Mouse (Mus musculus) MEL (cell line): ENCODE results near the gene Ercc6l2. TPM values are rescaled to one million over a fixed set of nuclear protein-coding genes. Genes with fewer than 3 reads are reported as not detected.
A peak's percentile ranks its signal among the peaks of the same experiment; 100 is the strongest.

ENCODE experiments used
- DNase-seq: peaks from one replicate; pipeline ENCODE4 v3.0.0; 2011; ENCODE audit warnings: low read depth, low spot score
- H3K27ac ChIP-seq: 2 replicates; pipeline ENCODE4 v1.5.1; 2012; ENCODE audit warnings: low read depth, mild to moderate bottlenecking, control low read depth, low read length, moderate library complexity; ENCODE audit not compliant: control insufficient read depth
- H3K27me3 ChIP-seq, 2 experiments: fragments of 150-350 bp in 1 of 2; sonication (generic) in 1 of 2; 2 replicates each; pipeline ENCODE4 v1.6.1; 2012; ENCODE audit warnings: low read length in 2 of 2, mild to moderate bottlenecking in 2 of 2, improper control_type of control experiment in 1 of 2, moderate library complexity in 1 of 2; ENCODE audit not compliant: insufficient read depth in 2 of 2, control insufficient read depth in 1 of 2
- H3K36me3 ChIP-seq, 2 experiments: 2 replicates each; pipeline ENCODE4 v1.6.1; 2012 to 2014; ENCODE audit warnings: low read length in 2 of 2, improper control_type of control experiment in 1 of 2, inconsistent platforms in 1 of 2, mild to moderate bottlenecking in 1 of 2; ENCODE audit not compliant: insufficient read depth in 2 of 2, control insufficient read depth in 1 of 2
- H3K4me1 ChIP-seq, 2 experiments: fragments of 150-350 bp in 1 of 2; sonication (generic) in 1 of 2; 2 replicates each; pipeline ENCODE4 v1.6.1; 2012; ENCODE audit warnings: low read length in 2 of 2, improper control_type of control experiment in 1 of 2, mild to moderate bottlenecking in 1 of 2; ENCODE audit not compliant: insufficient read depth in 2 of 2, control insufficient read depth in 1 of 2
- H3K4me3 ChIP-seq, 2 experiments: fragments of 150-350 bp in 1 of 2; sonication (generic) in 1 of 2; 2 replicates each; pipeline ENCODE4 v1.5.1; 2012; ENCODE audit warnings: low read depth in 2 of 2, low read length in 2 of 2, mild to moderate bottlenecking in 2 of 2, moderate library complexity in 2 of 2, control low read depth in 1 of 2, improper control_type of control experiment in 1 of 2; ENCODE audit not compliant: control insufficient read depth in 1 of 2, insufficient read depth in 1 of 2
- H3K79me2 ChIP-seq: 2 replicates; pipeline ENCODE4 v1.6.1; 2012; ENCODE audit warnings: mild to moderate bottlenecking, low read length, moderate library complexity; ENCODE audit not compliant: control insufficient read depth, poor library complexity, insufficient read depth
- H3K9ac ChIP-seq: 2 replicates; pipeline ENCODE4 v1.6.1; 2012; ENCODE audit warnings: low read depth, mild to moderate bottlenecking, control low read depth, low read length, moderate library complexity; ENCODE audit not compliant: control insufficient read depth, poor library complexity, severe bottlenecking
- H3K9me3 ChIP-seq: fragments of 150-350 bp; sonication (generic); replicated peaks from 2 replicates; pipeline ENCODE4 v1.6.1; 2012; ENCODE audit warnings: mild to moderate bottlenecking, low read length, improper control_type of control experiment, moderate library complexity; ENCODE audit not compliant: insufficient read depth
- BHLHE40 ChIP-seq: IDR thresholded peaks from 2 replicates; pipeline ENCODE4 v1.6.1; 2012; ENCODE audit warnings: low read depth, mild to moderate bottlenecking, inconsistent platforms, low read length, improper control_type of control experiment, borderline replicate concordance
- CHD1 ChIP-seq: IDR thresholded peaks from 2 replicates; pipeline ENCODE4 v1.6.1; 2012; ENCODE audit warnings: low read depth, mild to moderate bottlenecking, inconsistent platforms, low read length, improper control_type of control experiment
- CHD2 ChIP-seq: IDR thresholded peaks from 2 replicates; pipeline ENCODE4 v1.6.1; 2011; ENCODE audit warnings: low read length, improper control_type of control experiment
- ELF1 ChIP-seq: IDR thresholded peaks from 2 replicates; pipeline ENCODE4 v1.6.1; 2014; ENCODE audit warnings: low read depth, mild to moderate bottlenecking, inconsistent platforms, low read length, improper control_type of control experiment, moderate library complexity
- ETS1 ChIP-seq: IDR thresholded peaks from 2 replicates; pipeline ENCODE4 v1.6.1; 2012; ENCODE audit warnings: low read depth, mild to moderate bottlenecking, inconsistent platforms, low read length, improper control_type of control experiment, moderate library complexity
- GABPA ChIP-seq: IDR thresholded peaks from 2 replicates; pipeline ENCODE4 v1.6.1; 2012; ENCODE audit warnings: low read depth, mild to moderate bottlenecking, inconsistent platforms, low read length, improper control_type of control experiment, moderate library complexity
- GATA1 ChIP-seq: IDR thresholded peaks from 2 replicates; pipeline ENCODE4 v1.6.1; 2011; ENCODE audit warnings: low read depth, low read length, improper control_type of control experiment
- HCFC1 ChIP-seq: IDR thresholded peaks from 2 replicates; pipeline ENCODE4 v1.6.1; 2012; ENCODE audit warnings: low read depth, mild to moderate bottlenecking, inconsistent platforms, low read length, improper control_type of control experiment, moderate library complexity
- JUND ChIP-seq: IDR thresholded peaks from 2 replicates; pipeline ENCODE4 v1.6.1; 2011; ENCODE audit warnings: low read depth, mild to moderate bottlenecking, improper control_type of control experiment, low read length
- KAT2A ChIP-seq: conservative IDR thresholded peaks from 2 replicates; pipeline ENCODE4 v1.6.1; 2012; ENCODE audit warnings: low read depth, low read length, improper control_type of control experiment, inconsistent platforms
- MAFK ChIP-seq: IDR thresholded peaks from 2 replicates; pipeline ENCODE4 v1.6.1; 2011; ENCODE audit warnings: low read depth, mild to moderate bottlenecking, low read length, improper control_type of control experiment, borderline replicate concordance
- MAX ChIP-seq: IDR thresholded peaks from 2 replicates; pipeline ENCODE4 v1.6.1; 2011; ENCODE audit warnings: low read length, improper control_type of control experiment
- MAZ ChIP-seq: IDR thresholded peaks from 2 replicates; pipeline ENCODE4 v1.6.1; 2012; ENCODE audit warnings: low read depth, mild to moderate bottlenecking, inconsistent platforms, low read length, improper control_type of control experiment
- MEF2A ChIP-seq: IDR thresholded peaks from 2 replicates; pipeline ENCODE4 v1.6.1; 2014; ENCODE audit warnings: low read depth, mild to moderate bottlenecking, inconsistent platforms, low read length, improper control_type of control experiment; ENCODE audit not compliant: poor library complexity, insufficient replicate concordance, severe bottlenecking; ENCODE audit errors: extremely low read depth
- MXI1 ChIP-seq: IDR thresholded peaks from 2 replicates; pipeline ENCODE4 v1.6.1; 2011; ENCODE audit warnings: mild to moderate bottlenecking, low read depth, low read length, improper control_type of control experiment
- MYB ChIP-seq: IDR thresholded peaks from 2 replicates; pipeline ENCODE4 v1.6.1; 2011; ENCODE audit warnings: mild to moderate bottlenecking, low read depth, low read length, improper control_type of control experiment
- POLR2A ChIP-seq, 2 experiments: IDR thresholded peaks; 2 replicates each; pipeline ENCODE4 v1.6.1; 2011 to 2012; ENCODE audit warnings: low read length in 2 of 2, mild to moderate bottlenecking in 2 of 2, control low read depth in 1 of 2, improper control_type of control experiment in 1 of 2, low read depth in 1 of 2, moderate library complexity in 1 of 2; ENCODE audit not compliant: control insufficient read depth in 1 of 2, insufficient read depth in 1 of 2, poor library complexity in 1 of 2
- POLR2AphosphoS2 ChIP-seq: IDR thresholded peaks from 2 replicates; pipeline ENCODE4 v1.6.1; 2011; ENCODE audit warnings: low read length, improper control_type of control experiment
- RAD21 ChIP-seq: IDR thresholded peaks from 2 replicates; pipeline ENCODE4 v1.6.1; 2011; ENCODE audit warnings: mild to moderate bottlenecking, low read depth, low read length, improper control_type of control experiment
- RCOR1 ChIP-seq: IDR thresholded peaks from 2 replicates; pipeline ENCODE4 v1.6.1; 2012; ENCODE audit warnings: low read depth, mild to moderate bottlenecking, inconsistent platforms, low read length, improper control_type of control experiment
- SIN3A ChIP-seq: IDR thresholded peaks from 2 replicates; pipeline ENCODE4 v1.6.1; 2012; ENCODE audit warnings: low read length, improper control_type of control experiment, inconsistent platforms
- SMC3 ChIP-seq: IDR thresholded peaks from 2 replicates; pipeline ENCODE4 v1.6.1; 2011; ENCODE audit warnings: low read depth, low read length, improper control_type of control experiment
- TAL1 ChIP-seq: IDR thresholded peaks from 2 replicates; pipeline ENCODE4 v1.6.1; 2012; ENCODE audit warnings: mild to moderate bottlenecking, inconsistent platforms, low read length, moderate library complexity, mixed read lengths
- TCF12 ChIP-seq: IDR thresholded peaks from 2 replicates; pipeline ENCODE4 v1.6.1; 2014; ENCODE audit warnings: low read depth, mild to moderate bottlenecking, inconsistent platforms, low read length, improper control_type of control experiment, moderate library complexity
- UBTF ChIP-seq: IDR thresholded peaks from 2 replicates; pipeline ENCODE4 v1.6.1; 2012; ENCODE audit warnings: low read depth, mild to moderate bottlenecking, inconsistent platforms, low read length, improper control_type of control experiment, moderate library complexity, borderline replicate concordance; ENCODE audit not compliant: insufficient read depth
- USF1 ChIP-seq: IDR thresholded peaks from 2 replicates; pipeline ENCODE4 v1.6.1; 2014; ENCODE audit warnings: low read depth, mild to moderate bottlenecking, inconsistent platforms, low read length, improper control_type of control experiment, moderate library complexity
- USF2 ChIP-seq, 2 experiments: IDR thresholded peaks; 2 replicates each; pipeline ENCODE4 v1.6.1; 2011 to 2012; ENCODE audit warnings: improper control_type of control experiment in 2 of 2, low read length in 2 of 2, borderline replicate concordance in 1 of 2, inconsistent platforms in 1 of 2, low read depth in 1 of 2, mild to moderate bottlenecking in 1 of 2; ENCODE audit not compliant: insufficient read depth in 1 of 2
- ZC3H11A ChIP-seq: IDR thresholded peaks from 2 replicates; pipeline ENCODE4 v1.6.1; 2012; ENCODE audit warnings: low read depth, mild to moderate bottlenecking, inconsistent platforms, low read length, improper control_type of control experiment
- ZKSCAN1 ChIP-seq: IDR thresholded peaks from 2 replicates; pipeline ENCODE4 v1.6.1; 2012; ENCODE audit warnings: low read depth, mild to moderate bottlenecking, inconsistent platforms, low read length, improper control_type of control experiment, moderate library complexity
- ZMIZ1 ChIP-seq: IDR thresholded peaks from 2 replicates; pipeline ENCODE4 v1.6.1; 2012; ENCODE audit warnings: low read depth, mild to moderate bottlenecking, inconsistent platforms, low read length, improper control_type of control experiment, moderate library complexity
- ZNF384 ChIP-seq: IDR thresholded peaks from 2 replicates; pipeline ENCODE4 v1.6.1; 2012; ENCODE audit warnings: low read depth, mild to moderate bottlenecking, inconsistent platforms, low read length, improper control_type of control experiment
- polyA plus RNA-seq, 2 experiments: library from polyadenylated mRNA; stranded (reverse) in 1 of 2; unstranded in 1 of 2; fragments of >175 nt in 1 of 2; fragments of >200 nt in 1 of 2; gene quantifications; 2 replicates each; pipeline versions ENCODE4 v1.2.1 to v1.2.4; 2012; ENCODE audit warnings: low replicate concordance in 2 of 2, low read depth in 1 of 2; ENCODE audit not compliant: insufficient read length in 2 of 2, insufficient read depth in 1 of 2, missing spikeins in 1 of 2
- total RNA-seq: library from RNA; depleted of rRNA; stranded (reverse); fragments of 300-350 nt; gene quantifications from 2 replicates; pipeline ENCODE4 v1.2.3, GENCODE M21; 2012

The Ercc6l2 gene
- total and polyA plus RNA-seq, 3 experiments: 15.6 to 61.7 (median 19.4) TPM

DNA sequence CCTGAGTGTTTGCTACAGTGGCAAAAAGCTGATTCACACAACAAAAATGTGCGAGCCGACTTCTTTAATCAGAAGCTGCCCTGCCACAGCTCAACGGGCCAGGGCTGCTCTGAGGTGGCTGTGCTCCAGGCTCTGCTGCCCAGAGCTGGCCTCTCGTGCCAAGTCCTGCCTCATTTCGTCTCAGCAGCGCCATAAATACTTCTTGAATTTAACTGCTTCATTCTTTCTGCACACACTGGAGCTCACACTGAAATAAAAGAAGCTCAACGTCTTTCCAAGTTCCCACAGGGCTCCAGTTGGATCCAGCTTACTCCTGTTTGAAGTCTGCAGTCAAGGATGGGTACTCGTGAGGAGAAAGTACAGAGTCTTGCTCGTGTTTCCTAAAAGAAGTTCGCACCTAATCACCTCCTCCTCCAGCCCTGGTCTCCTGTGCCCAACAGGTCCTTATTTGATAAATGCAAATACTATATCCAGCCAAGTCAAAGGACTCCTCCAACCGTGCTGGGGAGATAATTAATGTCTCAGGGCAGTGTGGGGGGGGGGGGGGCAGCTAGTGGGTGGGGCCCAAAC, 102.2 kb downstream of the Ercc6l2 start (continued):
- TF ChIP-seq RCOR1 (peak; percentile 46; the same call in 1 of the 2 replicates), POLR2AphosphoS2 (peak; percentile 48; the same call in 1 of the 2 replicates), GATA1 (peak; percentile 52; the same call in 1 of the 2 replicates), HCFC1 (0 out of 2 replicates have a peak, but pooled peaks have one; percentile 18), CHD2 (no peak), MYB (0 out of 2 replicates have a peak, but pooled peaks have one; percentile 26), GABPA (no peak), TAL1 (peak; percentile 66), SIN3A (peak; percentile 33), ZKSCAN1 (no peak), MXI1 (0 out of 2 replicates have a peak, but pooled peaks have one; percentile 39), UBTF (no peak), CHD1 (0 out of 2 replicates have a peak, but pooled peaks have one; percentile 72), MEF2A (peak; percentile 50; the same call in 1 of the 2 replicates), ETS1 (peak; percentile 60)

DNA sequence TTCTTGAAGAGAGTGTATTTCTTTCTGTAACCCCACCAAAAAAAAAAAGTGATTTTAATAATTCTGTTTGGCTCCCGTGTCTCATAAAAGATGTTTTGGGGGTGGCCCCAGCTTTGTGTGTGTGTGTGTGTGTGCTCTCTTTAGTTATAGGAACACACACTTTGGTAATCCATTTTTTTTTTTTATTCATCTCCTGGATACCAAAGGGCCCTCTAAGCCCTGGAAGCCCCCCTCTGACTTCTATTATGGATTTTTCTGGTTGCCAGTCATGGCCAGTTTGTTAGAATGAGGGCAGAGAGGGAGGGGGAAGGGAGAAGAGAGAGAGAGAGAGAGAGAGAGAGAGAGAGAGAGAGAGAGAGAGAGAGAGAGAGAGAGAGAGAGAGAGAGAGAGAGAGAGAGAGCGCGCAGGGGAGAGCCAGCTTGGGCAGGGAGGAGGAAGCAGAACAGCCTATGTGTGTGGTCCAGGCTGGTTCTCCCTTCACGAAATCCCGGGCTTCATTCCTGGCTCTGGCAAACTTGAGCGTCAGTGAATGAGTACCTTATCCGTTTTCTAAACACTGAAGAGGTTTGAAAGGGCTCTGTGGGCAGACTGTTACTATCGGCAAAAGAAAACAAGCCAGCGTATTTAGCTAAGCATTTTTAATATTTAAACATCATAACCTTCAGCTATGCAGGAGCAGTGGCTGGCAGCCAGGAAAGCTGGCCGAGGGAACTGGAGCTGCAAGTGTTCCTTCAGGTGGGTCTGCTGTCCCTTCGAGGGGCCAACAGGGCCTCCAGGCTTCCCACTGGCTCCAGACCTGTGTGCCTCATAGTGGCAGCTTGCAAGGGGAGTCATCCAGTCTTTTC, 103.0 kb downstream of the Ercc6l2 start:
- DNase-seq: peak; percentile 39
- H3K4me1 ChIP-seq: peaks cover 30 to 32% of the 10 kb centered on the region in 2 experiments
- no peak for TF ChIP-seq GATA1
- TF ChIP-seq USF2 (IDR thresholded peaks at IDR 0.05; ENCODE audit: borderline replicate concordance in 1 of 2, insufficient read depth in 1 of 2, low read depth in 1 of 2, low read length in 2 of 2): no peak
- TF ChIP-seq KAT2A: no peak
- TF ChIP-seq JUND: peak; percentile 74; the same call in 1 of the 2 replicates
- TF ChIP-seq MEF2A: no peak
- TF ChIP-seq CHD2: no peak
- no peak for TF ChIP-seq RAD21
- TF ChIP-seq MAFK: no peak
- TF ChIP-seq HCFC1: 0 out of 2 replicates have a peak, but pooled peaks have one; percentile 4
- no peak for TF ChIP-seq BHLHE40
- TF ChIP-seq USF1: no peak
- TF ChIP-seq ELF1: no peak
- no peak for TF ChIP-seq ZC3H11A
- TF ChIP-seq SMC3: no peak
- no peak for TF ChIP-seq ZMIZ1
- no peak for TF ChIP-seq SIN3A
- TF ChIP-seq MAZ: no peak
- TF ChIP-seq RCOR1: no peak
- no peak for TF ChIP-seq TCF12
- no peak for TF ChIP-seq MXI1
- no peak for TF ChIP-seq POLR2A (IDR thresholded peaks at IDR 0.05; ENCODE audit: control insufficient read depth in 1 of 2, insufficient read depth in 1 of 2, low read depth in 1 of 2, low read length in 2 of 2, poor library complexity in 1 of 2)
- TF ChIP-seq MAX: no peak
- peak; percentile 86 for TF ChIP-seq ZNF384
- no peaks in the 10 kb centered on the region for H3K27me3 ChIP-seq
- peak overlapping the region; percentile 68 for H3K27ac ChIP-seq
- H3K79me2 ChIP-seq: no peaks in the 10 kb centered on the region
- H3K4me3 ChIP-seq: peak overlapping the region; percentile 30 to 37
- H3K9me3 ChIP-seq: no peaks in the 10 kb centered on the region
- H3K36me3 ChIP-seq: peaks cover 0 to 22% of the 10 kb centered on the region in 2 experiments; a peak in 2 of 4 replicates
- H3K9ac ChIP-seq: peak overlapping the region; percentile 50
